Mouse (Mus musculus): ENCODE results near the gene Pck1. TPM values are rescaled to one million over a fixed set of nuclear protein-coding genes. Genes with fewer than 3 reads are reported as not detected.
"Not testable (repeated sequence)": the region's sequence is repeated elsewhere in the genome, so short reads cannot be mapped to it uniquely, and the experiment has no call there.

The Pck1 gene
- polyA plus RNA-seq, 1 experiment = 0.76 TPM

GRCm38 (mm10) chr2:173119023-173119944 is 33.6 kb upstream of the Pck1 start, which contains the start of gene Ctcfl:
TSS of gene Ctcfl (minus strand) at chr2:173119525.
- DNase-seq (ENCODE audit: low read depth in 1 of 2, low spot score in 2 of 2) = no peak
- Histone ChIP-seq H3K4me3 (ENCODE audit: extremely low read depth, insufficient read depth, insufficient read length) (no peak within 1 kb of the TSS), H3K27me3 (ENCODE audit: control insufficient read depth, insufficient read depth, low read length) (no peaks in the 10 kb centered on the region), H3K36me3 (ENCODE audit: control insufficient read depth, insufficient read depth, low read length) (no peaks in the 10 kb centered on the region), H3K27ac (ENCODE audit: insufficient read depth, low read length) (no peak within 1 kb of the TSS), H3K4me1 (ENCODE audit: control insufficient read depth, insufficient read depth, insufficient read length) (no peaks in the 10 kb centered on the region)
- 90% methylated on average over 35 of the region's 35 CpGs for WGBS
- TF ChIP-seq POLR2A (IDR thresholded peaks at IDR 0.05; ENCODE audit: low read depth, low read length) = no peak
- TF ChIP-seq CTCF (IDR thresholded peaks at IDR 0.05; ENCODE audit: extremely low read depth, insufficient read depth, insufficient read length, insufficient replicate concordance) = no peak

GRCm38 (mm10) chr2:173120117-173120516 is 32.7 kb upstream of the Pck1 start:
- WGBS = 72% methylated on average over 4 of the region's 4 CpGs

GRCm38 (mm10) chr2:173124022-173124735 is 28.7 kb upstream of the Pck1 start:
- no peak for TF ChIP-seq CTCF (IDR thresholded peaks at IDR 0.05; ENCODE audit: extremely low read depth, insufficient read depth, insufficient read length, insufficient replicate concordance)
- TF ChIP-seq POLR2A (IDR thresholded peaks at IDR 0.05; ENCODE audit: low read depth, low read length) = no peak
- H3K4me3 ChIP-seq (ENCODE audit: extremely low read depth, insufficient read depth, insufficient read length) = no peak overlapping the region
- DNase-seq (ENCODE audit: low read depth in 1 of 2, low spot score in 2 of 2) = no peak
- no peaks in the 10 kb centered on the region for H3K27me3 ChIP-seq (ENCODE audit: control insufficient read depth, insufficient read depth, low read length)
- H3K4me1 ChIP-seq (ENCODE audit: control insufficient read depth, insufficient read depth, insufficient read length) = no peaks in the 10 kb centered on the region
- H3K27ac ChIP-seq (ENCODE audit: insufficient read depth, low read length) = no peak overlapping the region
- no peaks in the 10 kb centered on the region for H3K36me3 ChIP-seq (ENCODE audit: control insufficient read depth, insufficient read depth, low read length)
- WGBS = 66% methylated on average over 7 of the region's 7 CpGs

More at GRCm38 (mm10) chr2:173120117-173120516, 32.7 kb upstream of the Pck1 start:
- not testable (repeated sequence) for DNase-seq (ENCODE audit: low read depth in 1 of 2, low spot score in 2 of 2); H3K27me3 ChIP-seq (ENCODE audit: control insufficient read depth, insufficient read depth, low read length); H3K27ac ChIP-seq (ENCODE audit: insufficient read depth, low read length); H3K36me3 ChIP-seq (ENCODE audit: control insufficient read depth, insufficient read depth, low read length); H3K4me1 ChIP-seq (ENCODE audit: control insufficient read depth, insufficient read depth, insufficient read length); H3K4me3 ChIP-seq (ENCODE audit: extremely low read depth, insufficient read depth, insufficient read length)

GRCm38 (mm10) chr2:173126386-173126785 is 26.5 kb upstream of the Pck1 start:
- Histone ChIP-seq H3K4me1 (ENCODE audit: control insufficient read depth, insufficient read depth, insufficient read length) (no peaks in the 10 kb centered on the region), H3K27me3 (ENCODE audit: control insufficient read depth, insufficient read depth, low read length) (no peaks in the 10 kb centered on the region), H3K27ac (ENCODE audit: insufficient read depth, low read length) (no peak overlapping the region), H3K36me3 (ENCODE audit: control insufficient read depth, insufficient read depth, low read length) (no peaks in the 10 kb centered on the region), H3K4me3 (ENCODE audit: extremely low read depth, insufficient read depth, insufficient read length) (no peak overlapping the region)
- no peak for TF ChIP-seq POLR2A (IDR thresholded peaks at IDR 0.05; ENCODE audit: low read depth, low read length)
- TF ChIP-seq CTCF (IDR thresholded peaks at IDR 0.05; ENCODE audit: extremely low read depth, insufficient read depth, insufficient read length, insufficient replicate concordance) = no peak
- WGBS = 81% methylated on average over 4 of the region's 4 CpGs
- DNase-seq (ENCODE audit: low read depth in 1 of 2, low spot score in 2 of 2) = no peak

DNA sequence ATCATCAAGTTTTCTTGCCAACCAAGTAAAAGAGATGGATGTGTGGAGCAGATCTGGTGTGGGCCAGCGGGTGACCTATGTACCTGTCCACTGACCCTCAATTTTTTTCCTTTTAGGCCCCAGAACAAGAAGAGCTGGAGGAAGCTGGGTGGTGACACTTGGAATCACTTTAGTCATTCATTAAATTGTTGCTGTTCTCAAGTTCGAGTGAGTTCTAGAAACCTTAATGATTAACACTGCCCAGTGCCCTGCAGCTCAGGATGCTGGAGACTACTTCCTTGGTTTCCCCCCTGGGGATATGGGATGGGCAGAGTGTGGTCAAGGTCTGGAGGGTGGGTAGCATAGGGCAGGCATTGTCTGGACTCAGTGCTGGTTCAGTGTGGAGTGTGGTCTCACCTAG is 23.7 kb upstream of the Pck1 start:
- Histone ChIP-seq H3K4me3 (ENCODE audit: extremely low read depth, insufficient read depth, insufficient read length) (no peak overlapping the region), H3K4me1 (ENCODE audit: control insufficient read depth, insufficient read depth, insufficient read length) (no peaks in the 10 kb centered on the region), H3K27ac (ENCODE audit: insufficient read depth, low read length) (no peak overlapping the region), H3K36me3 (ENCODE audit: control insufficient read depth, insufficient read depth, low read length) (no peaks in the 10 kb centered on the region), H3K27me3 (ENCODE audit: control insufficient read depth, insufficient read depth, low read length) (no peaks in the 10 kb centered on the region)
- WGBS = 75% methylated on average over 2 of the region's 2 CpGs
- no peak for TF ChIP-seq CTCF (IDR thresholded peaks at IDR 0.05; ENCODE audit: extremely low read depth, insufficient read depth, insufficient read length, insufficient replicate concordance)
- no peak for TF ChIP-seq POLR2A (IDR thresholded peaks at IDR 0.05; ENCODE audit: low read depth, low read length)
- no peak for DNase-seq (ENCODE audit: low read depth in 1 of 2, low spot score in 2 of 2)

GRCm38 (mm10) chr2:173132262-173132661 is 20.6 kb upstream of the Pck1 start:
- no peak for TF ChIP-seq CTCF (IDR thresholded peaks at IDR 0.05; ENCODE audit: extremely low read depth, insufficient read depth, insufficient read length, insufficient replicate concordance)
- TF ChIP-seq POLR2A (IDR thresholded peaks at IDR 0.05; ENCODE audit: low read depth, low read length) = no peak
- H3K27me3 ChIP-seq (ENCODE audit: control insufficient read depth, insufficient read depth, low read length) = no peaks in the 10 kb centered on the region
- DNase-seq (ENCODE audit: low read depth in 1 of 2, low spot score in 2 of 2) = no peak
- no peaks in the 10 kb centered on the region for H3K4me1 ChIP-seq (ENCODE audit: control insufficient read depth, insufficient read depth, insufficient read length)
- H3K36me3 ChIP-seq (ENCODE audit: control insufficient read depth, insufficient read depth, low read length) = no peaks in the 10 kb centered on the region
- no peak overlapping the region for H3K27ac ChIP-seq (ENCODE audit: insufficient read depth, low read length)
- WGBS = 78% methylated on average over 13 of the region's 13 CpGs
- H3K4me3 ChIP-seq (ENCODE audit: extremely low read depth, insufficient read depth, insufficient read length) = no peak overlapping the region
